Mouse (Mus musculus) frontal cortex, adult (tissue): ENCODE measurements around the gene Smad1.

Experiments used
- ATAC-seq: cut with Nextera tagmentation; 2 replicates; pipeline ENCODE4 v1.9.2; 2017; ENCODE audit warnings: mild to moderate bottlenecking, moderate library complexity, mixed read lengths; ENCODE audit not compliant: low TSS enrichment

Smad1 gene

DNA sequence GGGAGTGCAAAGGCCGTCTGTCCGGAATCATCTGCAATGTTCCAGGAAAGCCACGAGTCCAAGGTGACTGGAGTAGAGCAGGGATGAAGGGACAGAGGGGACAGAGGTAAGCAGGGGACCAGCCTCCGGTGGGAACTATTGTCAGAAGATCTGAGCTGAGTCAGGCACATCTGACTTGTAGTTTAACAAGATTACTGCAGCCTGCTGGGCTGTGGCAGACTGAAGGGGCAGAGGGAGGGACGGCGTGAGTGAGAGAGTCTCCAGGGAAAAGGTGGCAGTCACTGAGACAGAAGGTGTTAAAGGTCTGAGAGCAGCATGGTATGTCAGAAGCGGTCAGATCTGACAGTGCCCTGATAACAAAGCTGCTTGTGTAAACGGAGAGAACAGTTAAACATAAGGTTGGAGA is 16.5 kb downstream of the Smad1 start:
- ATAC-seq, result no peak

DNA sequence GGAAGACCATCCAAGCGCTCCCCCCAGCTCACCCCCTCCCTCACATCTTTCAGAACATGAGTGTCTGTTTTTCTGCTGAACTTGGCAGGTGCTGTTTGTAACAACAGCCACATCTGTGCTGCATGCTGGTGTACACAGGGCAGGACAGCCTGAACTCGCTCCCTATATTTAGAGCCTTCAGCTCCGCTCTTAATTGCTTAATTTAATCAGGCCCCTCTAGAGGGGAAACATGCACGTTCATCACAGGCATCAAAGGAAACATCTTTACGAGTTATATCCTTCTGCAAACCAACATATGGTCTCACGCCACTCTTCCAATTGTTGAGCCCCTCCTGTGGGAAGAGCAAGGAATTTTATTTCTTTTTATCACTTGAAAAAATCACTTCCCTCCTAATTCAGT is 17.5 kb downstream of the Smad1 start:
- no peak for ATAC-seq

DNA sequence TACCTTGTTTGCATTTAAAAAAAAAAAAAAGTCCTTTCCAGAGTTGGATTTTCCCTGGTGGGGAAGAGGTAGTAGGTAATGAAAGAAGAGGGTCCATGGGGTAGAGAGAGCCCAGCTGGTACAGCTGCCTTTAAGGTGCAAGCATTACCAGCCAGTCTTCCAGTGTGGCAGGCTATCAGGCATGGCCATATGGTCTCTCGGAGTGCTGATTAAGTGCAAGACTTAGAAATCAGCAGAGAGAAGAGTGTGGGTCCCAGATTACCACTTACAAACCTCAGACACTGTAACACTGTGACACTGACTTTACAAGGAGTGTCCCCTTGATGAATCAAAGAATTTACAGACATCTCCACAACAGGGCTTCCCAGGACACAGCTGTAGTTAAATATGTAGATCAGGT is 18.9 kb downstream of the Smad1 start:
- ATAC-seq, result no peak

- ATAC-seq, result no peak
These were observed 19.3 kb downstream of the Smad1 start for GRCm38 (mm10) chr8:79379971-79380370.

GRCm38 (mm10) chr8:79376648-79377047 is 22.7 kb downstream of the Smad1 start:
- no peak for ATAC-seq

DNA sequence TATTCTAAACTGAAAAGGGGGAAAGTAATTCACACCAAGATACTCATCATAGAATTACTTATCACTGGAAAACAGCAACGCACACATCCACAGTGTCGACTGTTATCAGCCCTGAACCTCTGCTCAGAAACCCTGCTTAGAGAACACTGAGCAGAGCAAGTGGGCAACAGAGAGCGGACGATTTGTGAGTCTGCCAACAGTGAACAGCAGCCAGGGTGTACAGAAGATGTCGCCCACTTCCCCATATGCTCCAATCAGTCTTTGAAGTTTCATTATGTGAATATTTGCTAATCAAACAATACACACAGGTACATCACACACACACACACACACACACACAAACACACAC is 23.6 kb downstream of the Smad1 start:
- ATAC-seq, result peak; percentile 72

DNA sequence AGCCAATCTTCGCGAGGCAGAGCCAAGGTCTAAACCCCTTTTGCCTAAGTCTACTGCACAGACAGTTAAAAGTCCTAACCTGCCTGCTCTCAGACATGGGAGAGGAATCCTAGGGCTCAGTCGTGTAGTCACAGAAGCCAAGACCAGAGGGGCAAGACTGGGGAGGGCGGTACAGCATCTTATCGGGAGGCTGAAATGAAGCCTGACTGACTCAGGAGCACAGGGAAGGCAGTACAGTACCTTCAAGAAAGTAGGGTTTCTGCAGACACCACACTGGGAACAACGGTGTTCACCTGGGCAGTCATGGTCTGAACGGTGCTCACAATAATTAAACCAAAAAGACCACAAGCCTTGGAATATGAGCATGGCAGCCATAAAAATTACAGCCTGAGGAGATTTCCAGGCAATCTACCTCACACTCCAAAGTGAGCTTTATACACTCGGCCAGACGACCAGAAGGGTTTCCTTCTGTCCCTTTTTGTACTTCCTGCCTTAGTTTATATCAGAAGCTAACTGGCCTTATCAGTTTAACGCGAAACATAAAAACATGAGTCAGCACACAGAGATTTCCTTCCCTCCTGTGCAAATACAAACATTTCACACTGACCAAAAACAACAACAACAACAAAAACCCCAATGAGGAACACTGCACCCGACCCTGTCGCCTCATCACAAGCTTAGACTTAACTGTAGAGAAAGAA is 24.1 kb downstream of the Smad1 start:
- ATAC-seq, result no peak

GRCm38 (mm10) chr8:79374410-79374809 is 24.9 kb downstream of the Smad1 start:
- no peak for ATAC-seq

DNA sequence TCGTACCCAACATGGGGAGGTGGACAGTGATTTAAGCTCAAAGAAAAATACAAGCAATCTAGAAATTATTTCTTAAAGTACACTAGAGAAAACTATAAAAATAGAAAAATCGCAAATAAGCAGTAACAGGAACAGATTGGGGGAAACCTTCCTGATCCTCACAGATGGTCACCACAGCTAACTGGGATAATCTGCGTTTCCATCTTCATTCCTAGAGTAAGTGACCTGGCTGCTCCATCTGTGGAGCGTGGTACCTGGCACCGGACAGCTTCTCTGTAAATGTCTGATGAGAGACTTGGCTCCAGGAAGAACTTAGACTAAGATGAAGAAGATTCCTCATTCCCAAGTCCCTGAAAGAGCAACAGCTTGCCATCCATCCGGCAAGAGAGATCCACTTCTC is 25.8 kb downstream of the Smad1 start:
- ATAC-seq, result no peak

GRCm38 (mm10) chr8:79372960-79373359 is 26.4 kb downstream of the Smad1 start:
- no peak for ATAC-seq

DNA sequence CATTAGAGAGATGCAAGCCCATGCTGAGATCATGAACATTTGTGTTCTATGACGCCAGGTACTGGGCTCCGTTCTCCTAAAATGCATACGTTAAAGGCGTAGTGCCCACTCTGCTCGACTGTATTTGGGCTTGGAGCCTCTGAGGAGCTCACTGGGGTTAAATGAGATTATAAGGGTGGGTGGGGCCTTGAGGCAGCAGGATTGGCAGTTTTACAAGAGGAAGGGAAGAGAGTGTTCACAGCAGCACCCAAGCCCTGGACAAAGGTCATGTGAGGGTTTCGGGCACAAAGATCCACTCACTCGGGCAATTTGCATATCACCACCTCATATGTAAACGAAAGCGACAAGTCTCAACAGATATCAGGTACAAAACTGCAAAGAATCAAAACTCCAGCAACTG is 26.8 kb downstream of the Smad1 start:
- no peak for ATAC-seq

- ATAC-seq, result no peak
These were observed 27.2 kb downstream of the Smad1 start for GRCm38 (mm10) chr8:79372084-79372483.

DNA sequence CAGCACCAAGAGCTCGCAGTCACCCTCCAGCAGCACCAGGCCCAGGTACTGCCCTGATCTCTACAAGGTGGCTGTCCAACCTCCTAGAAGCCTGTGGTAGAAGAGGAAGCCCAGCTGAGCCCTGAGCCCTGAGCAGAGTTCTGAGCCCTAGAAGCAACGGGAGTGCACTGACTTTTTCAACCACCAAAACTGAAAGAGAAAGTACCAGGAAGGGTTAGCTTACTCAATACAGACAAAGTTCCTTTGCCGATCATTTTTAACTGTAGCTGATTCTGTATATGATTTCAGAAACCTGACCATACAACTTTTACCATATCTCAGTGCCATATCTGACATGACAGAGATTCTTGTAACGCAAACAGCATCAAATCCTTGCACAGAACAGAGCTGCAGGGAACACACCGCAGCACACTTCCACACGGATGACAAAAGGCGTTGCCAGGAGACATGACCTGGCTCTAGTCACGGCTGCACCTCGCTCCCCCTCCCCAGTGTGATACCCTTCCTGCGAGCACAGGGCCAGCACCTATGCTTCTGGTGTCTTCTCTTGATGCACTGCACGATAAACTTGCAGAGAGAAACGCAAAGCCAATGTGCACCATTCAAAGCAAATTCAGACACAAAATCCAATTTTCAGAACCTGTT is 28.6 kb downstream of the Smad1 start:
- no peak for ATAC-seq

GRCm38 (mm10) chr8:79369163-79369562 is 30.2 kb downstream of the Smad1 start:
- peak; percentile 53 for ATAC-seq

GRCm38 (mm10) chr8:79367959-79368358 is 31.4 kb downstream of the Smad1 start:
- ATAC-seq, result no peak

GRCm38 (mm10) chr8:79367350-79367749 is 32.0 kb downstream of the Smad1 start:
- ATAC-seq, result no peak

DNA sequence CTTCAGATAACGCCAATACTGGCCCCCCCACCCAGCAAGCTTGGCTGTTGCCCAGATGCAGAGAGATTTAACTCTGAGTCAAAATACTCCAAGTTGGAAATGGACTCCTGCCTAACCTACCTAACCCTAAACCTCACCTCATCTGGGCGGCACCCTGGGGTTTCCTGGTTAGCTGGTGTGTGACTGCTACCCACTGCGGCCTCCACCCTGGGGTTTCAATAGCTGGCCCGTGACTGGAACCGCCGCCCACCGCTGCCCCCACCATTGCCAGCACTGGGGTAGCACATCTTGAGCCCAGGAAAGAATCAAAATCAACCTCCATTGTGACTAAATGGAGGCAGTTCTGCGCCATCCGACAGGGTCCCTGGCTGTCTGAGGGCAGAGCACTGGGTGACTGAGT is 33.1 kb downstream of the Smad1 start:
- no peak for ATAC-seq

DNA sequence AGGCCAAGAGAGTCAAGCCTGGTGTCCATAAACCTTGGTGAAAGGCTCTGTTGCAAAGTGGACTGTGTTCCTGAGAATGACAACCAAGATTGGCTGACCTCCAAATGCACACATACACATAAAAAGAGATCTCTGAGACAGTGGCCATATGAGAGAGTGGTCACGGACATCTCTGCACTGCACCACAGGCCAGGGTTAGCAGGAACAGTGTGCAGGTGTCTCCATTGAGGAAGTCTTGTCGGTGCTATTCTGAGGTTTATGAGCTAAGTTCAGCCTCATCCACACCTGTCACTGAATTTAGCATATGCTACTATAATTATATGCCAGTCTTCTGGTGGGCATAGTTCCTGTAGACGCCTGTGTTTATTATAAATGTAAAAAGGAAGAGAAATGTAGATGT is 33.6 kb downstream of the Smad1 start:
- ATAC-seq, result no peak

DNA sequence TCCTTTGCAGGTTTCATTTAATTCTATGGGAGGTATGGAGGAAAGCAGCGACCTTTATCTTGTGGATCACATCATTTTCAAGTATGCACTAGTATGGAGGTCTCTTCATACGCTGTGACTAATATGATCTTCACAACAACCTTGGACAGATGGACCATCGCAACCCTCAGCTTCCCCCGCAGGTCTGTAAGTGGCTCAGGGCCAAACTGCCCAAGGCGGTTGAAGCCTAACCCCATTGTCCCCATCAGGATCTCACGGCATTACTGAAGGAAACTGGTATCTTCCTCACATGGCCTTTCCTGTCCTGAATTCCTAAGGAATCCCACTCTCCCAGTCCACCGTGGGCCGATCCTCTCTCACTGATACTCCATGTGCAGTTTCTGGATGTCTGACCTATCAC is 34.5 kb downstream of the Smad1 start:
- ATAC-seq, result no peak

DNA sequence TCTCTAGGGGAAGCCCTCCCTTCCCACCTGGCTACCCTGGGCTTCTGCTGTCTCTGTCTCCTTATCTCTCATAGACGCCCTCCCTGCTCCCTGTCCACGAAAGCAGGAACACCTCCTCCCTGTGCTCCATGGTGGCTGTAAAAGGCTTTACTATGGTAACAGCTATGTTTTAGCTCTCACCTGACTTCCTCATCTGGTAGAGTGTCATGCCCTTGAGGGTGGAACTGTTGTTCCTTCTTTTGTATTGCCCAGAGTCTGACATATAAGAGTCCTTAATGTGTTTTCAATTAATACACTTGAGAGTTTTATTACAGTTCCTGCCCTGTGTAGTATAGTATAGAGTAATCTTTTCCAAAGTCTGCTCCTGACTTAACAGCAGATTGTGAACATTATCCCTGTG is 36.9 kb downstream of the Smad1 start:
- no peak for ATAC-seq

GRCm38 (mm10) chr8:79360774-79361527 is 38.4 kb downstream of the Smad1 start:
- no peak for ATAC-seq

- ATAC-seq, result peak; percentile 73; the same call in 1 of the 2 replicates
These were observed 39.0 kb downstream of the Smad1 start for GRCm38 (mm10) chr8:79360302-79360701.
